Mouse (Mus musculus) liver, embryonic 14.5 days (tissue): ENCODE measurements around the gene Pfdn6. TPM values are rescaled to one million over a fixed set of nuclear protein-coding genes. Genes with fewer than 3 reads are reported as not detected.

ENCODE experiments used
- ATAC-seq: fragments of 200-750 bp; cut with Nextera tagmentation; 2 replicates; pipeline ENCODE4 v1.8.0; 2017; ENCODE audit warnings: moderate number of reproducible peaks, mild to moderate bottlenecking, moderate library complexity; ENCODE audit not compliant: insufficient read depth
- DNase-seq, 3 experiments: peaks; one replicate each; pipeline ENCODE4 v3.0.0-alpha.2; 2012 to 2013; ENCODE audit warnings: low read depth in 3 of 3, low spot score in 3 of 3
- H3K27ac ChIP-seq: fragments of 300-500 bp; sonication (generic); 2 replicates; pipeline ENCODE4 v1.5.1; 2014; ENCODE audit warnings: moderate library complexity, mild to moderate bottlenecking, control low read depth, inconsistent platforms
- H3K27me3 ChIP-seq: fragments of 300-500 bp; sonication (generic); 2 replicates; pipeline ENCODE4 v1.6.1; 2014; ENCODE audit warnings: mild to moderate bottlenecking, low read length, moderate library complexity; ENCODE audit not compliant: control insufficient read depth, insufficient read depth
- H3K36me3 ChIP-seq: fragments of 300-500 bp; sonication (generic); replicated peaks from 2 replicates; pipeline ENCODE4 v1.6.1; 2014; ENCODE audit warnings: low read depth; ENCODE audit not compliant: control insufficient read depth, insufficient read depth
- H3K4me1 ChIP-seq, 2 experiments: fragments of 200-500 bp in 1 of 2; fragments of 300-500 bp in 1 of 2; sonication (generic) in 1 of 2; replicated peaks; 2 replicates each; pipeline ENCODE4 v1.6.1; 2012 to 2014; ENCODE audit warnings: antibody characterized with exemption in 1 of 2, inconsistent platforms in 1 of 2, low read length in 1 of 2; ENCODE audit not compliant: control insufficient read depth in 2 of 2, insufficient read depth in 2 of 2
- H3K4me2 ChIP-seq: fragments of 300-500 bp; sonication (generic); 2 replicates; pipeline ENCODE4 v1.6.1; 2014; ENCODE audit warnings: low read depth, mild to moderate bottlenecking, control low read depth, moderate library complexity
- H3K4me3 ChIP-seq, 2 experiments: fragments of 200-500 bp in 1 of 2; fragments of 300-500 bp in 1 of 2; sonication (generic) in 1 of 2; 2 replicates each; pipeline ENCODE4 v1.5.1; 2012 to 2014; ENCODE audit warnings: low read depth in 2 of 2, low read length in 2 of 2, mild to moderate bottlenecking in 2 of 2, control low read depth in 1 of 2, inconsistent platforms in 1 of 2, moderate library complexity in 1 of 2; ENCODE audit not compliant: insufficient read depth in 1 of 2
- H3K9ac ChIP-seq: fragments of 300-500 bp; sonication (generic); replicated peaks from 2 replicates; pipeline ENCODE4 v1.6.1; 2014; ENCODE audit warnings: mild to moderate bottlenecking, control low read depth, moderate library complexity
- H3K9me3 ChIP-seq: fragments of 300-500 bp; sonication (generic); 2 replicates; pipeline ENCODE4 v1.6.1; 2016; ENCODE audit warnings: low read length, mixed read lengths; ENCODE audit not compliant: control insufficient read depth
- CTCF ChIP-seq: IDR thresholded peaks from 2 replicates; pipeline ENCODE4 v1.5.1; 2016; ENCODE audit warnings: antibody characterized with exemption, low read depth, control low read depth
- EP300 ChIP-seq: IDR thresholded peaks from 2 replicates; pipeline ENCODE4 v1.6.1; 2016; ENCODE audit warnings: antibody characterized with exemption, low read depth
- WGBS: fragments of 180-500 bp; shearing (Covaris S2); extraction: QIAGEN DNeasy Blood & Tissue Kit; methylation state at CpG from one replicate; pipeline ENCODE4 v1.1.7; 2014; ENCODE audit not compliant: insufficient replicate concordance; 5-methylcytosine and 5-hydroxymethylcytosine counted together
- polyA plus RNA-seq, 2 experiments: library from polyadenylated mRNA; depleted of rRNA in 1 of 2; stranded (reverse) in 1 of 2; unstranded in 1 of 2; fragments of >200 nt; fragmentation: Nextera tagmentation in 1 of 2; extraction: Ambion mirVana in 1 of 2; gene quantifications; 2 replicates each; pipeline versions ENCODE4 v1.2.1 to v1.2.3; 2012 to 2014

Gene Pfdn6
- polyA plus RNA-seq, 2 experiments: 62.4 to 103 TPM

GRCm38 (mm10) chr17:33956336-33956735, 16.2 kb upstream of the Pfdn6 start:
- peaks cover 15 to 18% of the 10 kb centered on the region in 2 experiments for H3K4me1 ChIP-seq
- 5% methylated on average over 10 of the region's 10 CpGs for WGBS
- no peak for ATAC-seq

GRCm38 (mm10) chr17:33955555-33956214, 15.5 kb upstream of the Pfdn6 start, which contains the start of the genes Vps52 and Rps18:
Vps52 (plus strand) TSS chr17:33955812.
Rps18 (minus strand) TSS chr17:33956001.
- Histone ChIP-seq H3K4me3 (peak within 1 kb of the TSS; percentile 82 to 91), H3K4me2 (peak within 1 kb of the TSS; percentile 89), H3K9ac (peak within 1 kb of the TSS; percentile 94), H3K36me3 (peaks cover 28% of the 10 kb centered on the region), H3K27ac (peak within 1 kb of the TSS; percentile 67), H3K4me1 (peaks cover 17 to 20% of the 10 kb centered on the region in 2 experiments), H3K27me3 (no peaks in the 10 kb centered on the region), H3K9me3 (no peaks in the 10 kb centered on the region)
- under 1% methylated on average over 50 of the region's 50 CpGs for WGBS
- ATAC-seq: peak; percentile 83
- TF ChIP-seq CTCF: peak; percentile 38
- peak; percentile 15; the same call in 1 of the 2 replicates for TF ChIP-seq EP300
- DNase-seq: peak; percentile 97 to 98 (median 97)

More at GRCm38 (mm10) chr17:33956336-33956735, 16.2 kb upstream of the Pfdn6 start:
- H3K27me3 ChIP-seq: no peaks in the 10 kb centered on the region
- peak overlapping the region; percentile 82 for H3K4me2 ChIP-seq
- no peaks in the 10 kb centered on the region for H3K9me3 ChIP-seq
- peak overlapping the region; percentile 82 to 91 for H3K4me3 ChIP-seq
- no peak for DNase-seq
- peak overlapping the region; percentile 67 for H3K27ac ChIP-seq
- peaks cover 28% of the 10 kb centered on the region for H3K36me3 ChIP-seq
- H3K9ac ChIP-seq: peak overlapping the region; percentile 94
- TF ChIP-seq EP300 (no peak), CTCF (no peak)

- WGBS: under 1% methylated on average over 33 of the region's 33 CpGs
- peak overlapping the region; percentile 70 to 82 for H3K4me3 ChIP-seq
- ATAC-seq (peak; percentile 2; the same call in 1 of the 2 replicates), DNase-seq (no peak)
- TF ChIP-seq CTCF: no peak
- TF ChIP-seq EP300: peak; percentile 25; the same call in 1 of the 2 replicates
- peak overlapping the region; percentile 40 for H3K27ac ChIP-seq
- H3K27me3 ChIP-seq: no peaks in the 10 kb centered on the region
- H3K9me3 ChIP-seq: no peaks in the 10 kb centered on the region
- peak overlapping the region; percentile 89 for H3K4me2 ChIP-seq
- peak overlapping the region; percentile 86 for H3K9ac ChIP-seq
- H3K4me1 ChIP-seq: peaks cover 18 to 20% of the 10 kb centered on the region in 2 experiments
- peaks cover 28% of the 10 kb centered on the region for H3K36me3 ChIP-seq
Measured at GRCm38 (mm10) chr17:33954646-33955554, 14.8 kb upstream of the Pfdn6 start.

- peaks cover 18 to 20% of the 10 kb centered on the region in 2 experiments for H3K4me1 ChIP-seq
- no peak for ATAC-seq
- no peaks in the 10 kb centered on the region for H3K9me3 ChIP-seq
- peak overlapping the region; percentile 86 for H3K9ac ChIP-seq
- DNase-seq: no peak
- H3K4me2 ChIP-seq: peak overlapping the region; percentile 89
- TF ChIP-seq CTCF: no peak
- TF ChIP-seq EP300: no peak
- WGBS: 16% methylated on average over 5 of the region's 5 CpGs
- H3K27ac ChIP-seq: peak overlapping the region; percentile 40
- peaks cover 29% of the 10 kb centered on the region for H3K36me3 ChIP-seq
- H3K27me3 ChIP-seq: no peaks in the 10 kb centered on the region
- H3K4me3 ChIP-seq: peak overlapping the region; percentile 70 to 82
Measured at GRCm38 (mm10) chr17:33953961-33954565, 13.9 kb upstream of the Pfdn6 start.
